Mouse (Mus musculus): ENCODE data around the gene Sytl1. TPM values are rescaled to one million over a fixed set of nuclear protein-coding genes. Genes with fewer than 3 reads are reported as not detected.

The Sytl1 gene
- polyA plus RNA-seq, 1 experiment: 1.1 TPM

DNA sequence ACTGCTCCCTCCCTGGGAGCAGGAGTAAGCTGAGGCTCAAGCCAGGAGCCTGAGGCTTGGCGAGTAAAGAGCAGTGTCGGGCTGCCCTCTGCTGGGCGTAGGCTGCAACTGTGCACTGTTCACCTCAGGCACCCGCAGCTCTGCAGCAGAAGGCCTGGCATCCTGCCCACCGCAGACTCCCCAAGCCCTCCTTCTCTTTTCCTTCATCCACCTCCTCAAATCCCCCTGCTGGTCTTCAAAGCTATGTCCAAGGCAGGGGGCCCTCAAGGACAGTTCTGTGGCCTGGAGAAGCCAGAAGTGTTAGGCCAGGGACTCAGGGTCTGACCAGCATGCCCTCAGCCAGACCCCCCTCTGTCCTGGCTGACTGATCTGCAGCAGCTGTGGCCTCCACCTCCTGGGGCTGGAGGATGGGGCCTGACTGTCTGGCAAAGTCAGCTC lies 34.9 kb upstream of the Sytl1 start:
- Histone ChIP-seq H3K27ac (ENCODE audit: insufficient read depth, low read length) (no peak overlapping the region), H3K4me1 (ENCODE audit: control insufficient read depth, insufficient read depth, low read length) (no peaks in the 10 kb centered on the region), H3K4me3 (ENCODE audit: insufficient read depth, low read length) (no peak overlapping the region)
- TF ChIP-seq CTCF (IDR thresholded peaks at IDR 0.05; ENCODE audit: borderline replicate concordance, insufficient read depth, low read length): peak; percentile 99
- no peak for TF ChIP-seq POLR2A (IDR thresholded peaks at IDR 0.05; ENCODE audit: low read depth, low read length)

DNA sequence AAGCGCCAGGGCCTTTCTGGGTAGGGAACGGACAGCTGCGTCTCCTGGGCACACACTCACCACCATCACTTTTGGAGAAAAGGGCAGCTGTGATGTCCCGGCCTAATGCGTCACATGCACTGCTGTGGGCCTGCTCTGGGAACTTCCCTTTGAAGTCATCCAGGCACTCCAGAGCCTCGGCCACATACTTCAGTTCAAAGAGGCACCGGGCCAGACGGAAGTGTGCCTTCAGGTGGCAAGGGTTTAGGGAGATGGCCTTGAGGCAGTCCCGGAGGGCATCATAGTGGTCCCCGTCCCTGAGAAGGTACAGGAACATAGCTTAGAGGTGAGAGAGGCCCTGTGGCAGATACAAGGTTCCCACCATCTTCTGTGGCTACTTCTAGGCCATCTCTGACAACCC lies 34.4 kb upstream of the Sytl1 start:
- Histone ChIP-seq H3K27ac (ENCODE audit: insufficient read depth, low read length) (no peak overlapping the region), H3K4me3 (ENCODE audit: insufficient read depth, low read length) (no peak overlapping the region), H3K4me1 (ENCODE audit: control insufficient read depth, insufficient read depth, low read length) (no peaks in the 10 kb centered on the region)
- TF ChIP-seq POLR2A (IDR thresholded peaks at IDR 0.05; ENCODE audit: low read depth, low read length): no peak
- no peak for TF ChIP-seq CTCF (IDR thresholded peaks at IDR 0.05; ENCODE audit: borderline replicate concordance, insufficient read depth, low read length)

GRCm38 (mm10) chr4:133294084-133294483 lies 31.2 kb upstream of the Sytl1 start:
- Histone ChIP-seq H3K4me1 (ENCODE audit: control insufficient read depth, insufficient read depth, low read length) (no peaks in the 10 kb centered on the region), H3K4me3 (ENCODE audit: insufficient read depth, low read length) (no peak overlapping the region), H3K27ac (ENCODE audit: insufficient read depth, low read length) (no peak overlapping the region)
- TF ChIP-seq CTCF (IDR thresholded peaks at IDR 0.05; ENCODE audit: borderline replicate concordance, insufficient read depth, low read length) (no peak), POLR2A (IDR thresholded peaks at IDR 0.05; ENCODE audit: low read depth, low read length) (no peak)

DNA sequence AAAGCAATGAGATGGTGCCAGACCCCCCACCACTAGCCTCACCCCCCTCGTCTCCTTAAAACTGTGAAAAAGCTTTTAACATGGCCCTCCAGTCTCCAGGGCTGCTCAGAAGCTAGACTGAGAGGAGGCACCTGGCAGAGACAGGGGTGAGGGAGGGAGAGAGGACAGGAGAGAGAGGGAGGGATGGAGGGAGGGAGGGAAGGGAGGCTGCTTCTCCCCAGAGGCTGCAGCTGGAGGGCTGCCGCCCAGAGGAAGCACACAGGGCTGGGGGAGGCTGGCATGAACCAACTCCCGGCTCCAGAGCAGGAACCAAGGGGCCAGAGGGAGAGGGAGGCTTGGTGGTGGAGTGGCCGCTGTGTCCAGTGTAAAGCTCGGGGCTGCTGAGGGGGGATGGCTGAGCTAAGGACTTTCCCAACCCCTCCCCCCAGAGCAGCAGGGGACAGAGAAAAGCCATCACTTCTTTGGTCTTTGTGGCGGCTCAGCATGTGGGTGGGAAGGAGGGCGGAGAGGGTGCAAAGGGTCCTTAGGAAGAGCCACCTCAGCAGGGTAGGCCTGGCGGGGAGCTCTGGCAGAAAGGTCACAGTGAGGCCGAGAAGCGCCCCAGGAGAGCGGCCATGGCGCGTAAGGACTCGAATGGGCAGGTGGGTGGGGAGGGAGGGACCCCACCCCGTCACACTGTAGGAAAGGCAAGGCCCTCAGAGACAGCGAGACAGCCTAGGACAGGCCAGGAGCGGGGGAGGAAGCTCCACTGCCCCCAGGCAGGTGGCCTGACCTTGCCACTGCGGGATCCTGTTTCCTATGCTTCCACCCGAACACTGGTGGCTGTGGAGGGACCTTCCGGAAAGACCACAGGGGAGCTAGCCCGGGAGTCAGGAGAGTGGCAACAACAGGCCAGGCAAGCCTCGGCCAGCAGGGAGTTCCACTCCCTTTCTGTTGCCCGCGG lies 30.3 kb upstream of the Sytl1 start:
- Histone ChIP-seq H3K4me3 (ENCODE audit: insufficient read depth, low read length) (no peak overlapping the region), H3K27ac (ENCODE audit: insufficient read depth, low read length) (no peak overlapping the region), H3K4me1 (ENCODE audit: control insufficient read depth, insufficient read depth, low read length) (no peaks in the 10 kb centered on the region)
- TF ChIP-seq POLR2A (IDR thresholded peaks at IDR 0.05; ENCODE audit: low read depth, low read length): no peak
- TF ChIP-seq CTCF (IDR thresholded peaks at IDR 0.05; ENCODE audit: borderline replicate concordance, insufficient read depth, low read length): no peak

DNA sequence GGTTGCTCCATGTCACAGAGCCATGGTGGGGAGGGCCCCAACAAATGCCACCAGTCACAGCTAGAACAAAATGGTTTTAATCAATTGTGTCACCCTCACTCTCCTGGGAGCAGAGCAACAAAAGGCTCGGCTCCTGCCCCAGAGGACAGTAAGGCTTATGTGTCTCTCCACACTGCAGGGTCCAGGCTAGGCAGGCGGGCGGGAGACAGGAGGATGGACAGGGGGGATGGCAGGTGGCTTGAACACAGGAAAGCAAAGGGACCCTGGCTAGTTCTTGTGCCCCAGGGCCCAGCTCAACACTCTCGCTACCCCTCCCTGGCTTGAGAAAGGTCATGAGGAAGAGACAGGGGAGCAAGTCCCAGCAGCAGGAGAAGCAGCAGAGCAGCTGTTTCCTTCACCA lies 29.5 kb upstream of the Sytl1 start:
- Histone ChIP-seq H3K4me3 (ENCODE audit: insufficient read depth, low read length) (no peak overlapping the region), H3K4me1 (ENCODE audit: control insufficient read depth, insufficient read depth, low read length) (no peaks in the 10 kb centered on the region), H3K27ac (ENCODE audit: insufficient read depth, low read length) (no peak overlapping the region)
- TF ChIP-seq POLR2A (IDR thresholded peaks at IDR 0.05; ENCODE audit: low read depth, low read length): no peak
- no peak for TF ChIP-seq CTCF (IDR thresholded peaks at IDR 0.05; ENCODE audit: borderline replicate concordance, insufficient read depth, low read length)

DNA sequence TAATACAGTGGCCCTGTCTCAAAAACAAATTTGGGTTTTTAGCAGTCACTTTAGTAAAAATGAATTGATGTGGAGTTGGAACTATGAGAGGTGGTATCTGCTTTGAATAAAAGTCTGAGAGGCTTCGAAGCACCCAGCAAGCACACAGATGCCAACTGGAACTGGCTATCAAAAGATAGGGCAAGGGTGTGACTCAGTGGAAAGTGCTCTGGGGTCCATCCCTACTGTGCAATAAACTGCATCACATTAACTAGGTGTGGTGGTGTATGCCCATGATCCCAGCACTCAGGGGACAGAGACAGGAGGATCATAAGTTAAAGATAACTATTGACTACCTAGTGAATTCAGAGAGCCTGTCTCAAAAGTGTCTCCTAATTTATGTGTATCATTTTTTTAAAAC lies 28.3 kb upstream of the Sytl1 start:
- no peaks in the 10 kb centered on the region for H3K4me1 ChIP-seq (ENCODE audit: control insufficient read depth, insufficient read depth, low read length)
- no peak overlapping the region for H3K4me3 ChIP-seq (ENCODE audit: insufficient read depth, low read length)
- H3K27ac ChIP-seq (ENCODE audit: insufficient read depth, low read length): no peak overlapping the region
- TF ChIP-seq CTCF (IDR thresholded peaks at IDR 0.05; ENCODE audit: borderline replicate concordance, insufficient read depth, low read length): no peak
- TF ChIP-seq POLR2A (IDR thresholded peaks at IDR 0.05; ENCODE audit: low read depth, low read length): no peak

DNA sequence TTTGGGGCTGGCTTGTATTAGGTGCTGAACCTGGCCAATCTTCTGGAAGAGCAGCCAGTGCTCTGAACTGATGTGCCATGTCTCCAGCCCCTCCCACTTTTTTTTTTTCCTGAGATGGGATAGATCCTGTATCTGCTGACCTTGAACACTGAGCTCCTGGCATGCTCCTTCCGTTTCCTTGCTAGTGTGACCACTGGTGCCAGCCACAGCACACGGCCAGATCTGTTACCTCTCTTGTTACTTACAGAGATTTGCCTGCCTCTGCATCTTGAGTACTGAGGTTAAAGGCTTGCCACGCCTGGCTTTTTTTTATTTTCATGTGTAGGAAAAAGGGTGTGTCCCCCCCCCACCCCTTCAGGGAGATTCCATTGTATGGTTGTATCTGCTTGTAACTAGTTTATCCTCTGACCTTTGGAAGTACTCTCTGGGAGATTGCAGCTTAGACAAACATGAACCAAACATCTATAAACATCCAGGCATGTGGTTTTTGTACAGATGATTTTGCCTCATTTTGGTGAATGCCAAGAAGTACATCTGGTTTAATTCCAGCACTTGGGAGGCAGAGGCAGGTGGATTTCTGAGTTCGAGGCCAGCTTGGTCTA lies 23.7 kb upstream of the Sytl1 start:
- TF ChIP-seq POLR2A (IDR thresholded peaks at IDR 0.05; ENCODE audit: low read depth, low read length) (no peak), CTCF (IDR thresholded peaks at IDR 0.05; ENCODE audit: borderline replicate concordance, insufficient read depth, low read length) (no peak)
- no peak overlapping the region for H3K27ac ChIP-seq (ENCODE audit: insufficient read depth, low read length)

DNA sequence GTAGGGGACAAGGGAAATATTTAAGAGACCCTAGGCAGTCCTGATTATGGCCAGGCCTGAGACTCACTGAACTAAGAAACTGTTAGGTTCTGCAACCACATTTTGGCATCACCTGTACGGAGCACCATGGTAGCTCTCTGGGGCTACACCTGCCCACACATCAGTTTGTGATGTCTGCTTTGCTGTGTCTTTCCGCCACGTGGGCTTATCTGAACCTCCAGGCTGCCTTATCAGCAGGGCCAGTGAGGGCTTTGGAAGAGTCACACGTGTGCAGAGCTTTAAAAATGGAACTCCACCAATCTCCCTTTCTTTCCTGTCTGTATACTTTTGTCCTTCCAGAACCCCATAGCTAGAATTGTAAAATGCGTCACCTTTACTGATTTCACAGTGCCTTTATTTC lies 23.0 kb upstream of the Sytl1 start:
- no peak for TF ChIP-seq CTCF (IDR thresholded peaks at IDR 0.05; ENCODE audit: borderline replicate concordance, insufficient read depth, low read length)
- no peak for TF ChIP-seq POLR2A (IDR thresholded peaks at IDR 0.05; ENCODE audit: low read depth, low read length)
- Histone ChIP-seq H3K4me1 (ENCODE audit: control insufficient read depth, insufficient read depth, low read length) (0 out of 2 replicates have a peak, but pooled peaks cover 2% of the 10 kb centered on the region), H3K4me3 (ENCODE audit: insufficient read depth, low read length) (no peak overlapping the region), H3K27ac (ENCODE audit: insufficient read depth, low read length) (peak overlapping the region; percentile 47; the same call in 1 of the 2 replicates)

More for the DNA sequence above, 23.7 kb upstream of the Sytl1 start:
- Histone ChIP-seq H3K4me1 (ENCODE audit: control insufficient read depth, insufficient read depth, low read length) (0 out of 2 replicates have a peak, but pooled peaks cover 2% of the 10 kb centered on the region), H3K4me3 (ENCODE audit: insufficient read depth, low read length) (no peak overlapping the region)

DNA sequence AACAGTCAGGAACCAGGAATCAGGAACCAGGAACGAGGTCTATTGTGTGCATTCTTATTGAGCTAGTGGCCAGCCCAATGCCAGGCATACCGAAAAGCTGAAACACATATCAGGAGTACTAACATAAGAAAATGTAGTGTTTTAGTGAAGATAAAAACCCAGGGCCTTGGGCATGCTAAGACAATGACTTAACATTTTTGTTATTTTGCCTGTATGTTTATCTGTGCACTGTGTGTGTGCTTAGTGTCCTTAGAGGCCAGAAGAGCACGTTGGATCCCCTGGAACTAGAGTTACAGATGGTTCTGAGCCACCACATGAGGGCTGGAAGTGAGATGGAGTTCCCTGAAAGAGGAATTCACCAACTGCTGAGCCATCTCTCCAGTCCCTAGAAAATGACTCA lies 22.4 kb upstream of the Sytl1 start:
- H3K4me3 ChIP-seq (ENCODE audit: insufficient read depth, low read length): no peak overlapping the region
- peak overlapping the region; percentile 47 for H3K27ac ChIP-seq (ENCODE audit: insufficient read depth, low read length)

DNA sequence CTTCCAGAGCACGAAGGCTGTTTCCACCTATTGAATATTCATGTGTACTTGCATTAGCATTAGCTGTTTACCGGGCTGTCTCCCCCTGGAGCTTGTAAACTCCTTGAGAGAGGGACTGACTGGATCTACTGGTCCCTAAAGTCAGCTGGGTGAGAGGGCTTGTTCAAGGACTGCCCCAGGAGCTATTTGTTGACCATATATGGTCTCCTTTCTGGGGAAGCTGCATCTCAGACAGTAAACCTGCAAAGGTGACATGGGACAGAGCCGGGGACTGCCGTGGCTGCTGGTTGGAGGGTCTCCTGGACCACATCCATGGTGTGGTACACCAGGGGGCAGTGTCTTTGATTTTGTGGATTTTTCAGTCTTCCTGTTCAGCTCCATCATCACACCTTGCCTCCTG lies 19.7 kb upstream of the Sytl1 start:
- Histone ChIP-seq H3K4me1 (ENCODE audit: control insufficient read depth, insufficient read depth, low read length) (peaks cover 2% of the 10 kb centered on the region; the same call in 1 of the 2 replicates), H3K4me3 (ENCODE audit: insufficient read depth, low read length) (no peak overlapping the region), H3K27ac (ENCODE audit: insufficient read depth, low read length) (no peak overlapping the region)
- TF ChIP-seq POLR2A (IDR thresholded peaks at IDR 0.05; ENCODE audit: low read depth, low read length): no peak
- TF ChIP-seq CTCF (IDR thresholded peaks at IDR 0.05; ENCODE audit: borderline replicate concordance, insufficient read depth, low read length): no peak

More for the DNA sequence above, 22.4 kb upstream of the Sytl1 start:
- H3K4me1 ChIP-seq (ENCODE audit: control insufficient read depth, insufficient read depth, low read length): 0 out of 2 replicates have a peak, but pooled peaks cover 2% of the 10 kb centered on the region
- no peak for TF ChIP-seq CTCF (IDR thresholded peaks at IDR 0.05; ENCODE audit: borderline replicate concordance, insufficient read depth, low read length)
- no peak for TF ChIP-seq POLR2A (IDR thresholded peaks at IDR 0.05; ENCODE audit: low read depth, low read length)
